Mouse (Mus musculus) adrenal gland, adult (tissue): ENCODE measurements around the gene Plekhg4.

Experiments used
- DNase-seq, 2 experiments: peaks; one replicate each; pipeline ENCODE4 v3.0.0; 2022 to 2023; ENCODE audit warnings: low spot score in 1 of 2; ENCODE audit not compliant: inconsistent age in 2 of 2

The Plekhg4 gene

GRCm38 (mm10) chr8:105400016-105400415 lies 26.9 kb downstream of the Plekhg4 start:
- DNase-seq = no peak

- no peak for DNase-seq
Observed at GRCm38 (mm10) chr8:105403467-105403866, 30.4 kb downstream of the Plekhg4 start.

GRCm38 (mm10) chr8:105404496-105404895 lies 31.4 kb downstream of the Plekhg4 start:
- DNase-seq = no peak

- no peak for DNase-seq
Observed at GRCm38 (mm10) chr8:105406416-105406815, 33.3 kb downstream of the Plekhg4 start.

GRCm38 (mm10) chr8:105408331-105408730 lies 35.3 kb downstream of the Plekhg4 start:
- peak; percentile 32 to 66 for DNase-seq

GRCm38 (mm10) chr8:105409947-105410346 lies 36.9 kb downstream of the Plekhg4 start:
- DNase-seq = no peak

- peak; percentile 50 to 82 for DNase-seq
Observed at GRCm38 (mm10) chr8:105413391-105413790, 40.3 kb downstream of the Plekhg4 start, which contains the start of the genes Kctd19 and Lrrc36. TSS of gene Kctd19 (minus strand) at chr8:105413502. TSS of gene Lrrc36 (plus strand) at chr8:105413571.

- DNase-seq = no peak
Observed at GRCm38 (mm10) chr8:105418992-105419391, 45.9 kb downstream of the Plekhg4 start.

- no peak for DNase-seq
Observed at GRCm38 (mm10) chr8:105419800-105420199, 46.7 kb downstream of the Plekhg4 start.

- no peak for DNase-seq
Observed at GRCm38 (mm10) chr8:105422006-105422405, 48.9 kb downstream of the Plekhg4 start.

GRCm38 (mm10) chr8:105426878-105427277 lies 53.8 kb downstream of the Plekhg4 start:
- no peak for DNase-seq

- no peak for DNase-seq
Observed at GRCm38 (mm10) chr8:105431743-105432515, 58.9 kb downstream of the Plekhg4 start.
